Mouse (Mus musculus): ENCODE data around the gene Aggf1. TPM values are rescaled to one million over a fixed set of nuclear protein-coding genes. Genes with fewer than 3 reads are reported as not detected.

The Aggf1 gene
- total and polyA plus RNA-seq, 2 experiments from 2014 or later = 25.5 to 28.7 TPM

DNA sequence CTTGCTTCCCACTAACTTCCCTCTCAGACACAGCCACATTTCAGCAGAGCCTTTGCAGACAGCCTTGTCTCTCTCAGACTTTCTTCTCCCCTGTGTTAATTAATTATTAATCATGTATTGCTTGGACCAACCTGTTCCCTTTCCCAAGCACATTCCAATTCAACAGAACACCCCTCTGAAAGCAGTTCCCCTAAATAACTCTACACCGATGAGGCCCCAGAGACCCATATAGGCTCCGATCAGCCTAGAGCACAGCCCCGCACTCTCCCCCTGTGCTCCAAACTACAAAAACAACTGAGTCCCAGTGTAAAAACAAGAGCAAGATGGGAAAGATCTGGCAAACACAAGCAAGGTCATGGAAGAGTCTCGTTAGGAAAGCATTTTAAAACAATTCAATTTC, 68.6 kb downstream of the Aggf1 start:
- Histone ChIP-seq H3K9me3 (ENCODE audit: low read length) (no peaks in the 10 kb centered on the region), H3K9ac (replicated peaks; ENCODE audit: low read length, poor library complexity, severe bottlenecking) (no peak overlapping the region), H3K4me1 (ENCODE audit: insufficient read depth, low read length) (no peaks in the 10 kb centered on the region), H3K4me3 (ENCODE audit: low read depth, low read length) (no peak overlapping the region), H3K27me3 (ENCODE audit: insufficient read depth, low read length) (no peaks in the 10 kb centered on the region), H3K27ac (ENCODE audit: low read depth, low read length) (no peak overlapping the region; the same call in 1 of the 2 replicates), H3K36me3 (ENCODE audit: insufficient read depth, low read length) (no peaks in the 10 kb centered on the region), H3K4me2 (ENCODE audit: low read depth, low read length, poor library complexity, severe bottlenecking) (no peak overlapping the region)
- DNase-seq (ENCODE audit: low spot score) (no peak), ATAC-seq (ENCODE audit: low FRiP score) (no peak)
- TF ChIP-seq CTCF (IDR thresholded peaks at IDR 0.05) = no peak
- 79% methylated on average over 4 of the region's 4 CpGs for WGBS

Other genes starting within 250 kb of the Aggf1 start
- gene Pde8b, start 125.0 kb downstream of the Aggf1 start, total RNA-seq (2014; rRNA removed) = 23.6 and 28.7 TPM in 2 replicates
- gene Pde8b, start 125.0 kb downstream of the Aggf1 start, polyA plus RNA-seq (2015; fragmentation: Nextera tagmentation; extraction: Ambion mirVana) = 6.4 and 7.1 TPM in 2 replicates
- 17.7 and 23.8 TPM in 2 replicates for gene Zbed3, start 51.7 kb downstream of the Aggf1 start, total RNA-seq (2014; rRNA removed)
- 26.6 and 31.5 TPM in 2 replicates for gene Zbed3, start 51.7 kb downstream of the Aggf1 start, polyA plus RNA-seq (2015; fragmentation: Nextera tagmentation; extraction: Ambion mirVana)
- gene Crhbp, start 69.6 kb upstream of the Aggf1 start, total RNA-seq (2014; rRNA removed) = 3.7 and 7.7 TPM in 2 replicates
- 5.2 and 6.7 TPM in 2 replicates for gene Crhbp, start 69.6 kb upstream of the Aggf1 start, polyA plus RNA-seq (2015; fragmentation: Nextera tagmentation; extraction: Ambion mirVana)
- not detected in 2 replicates for gene S100z, start 103.4 kb upstream of the Aggf1 start, total RNA-seq (2014; rRNA removed)
- gene S100z, start 103.4 kb upstream of the Aggf1 start, polyA plus RNA-seq (2015; fragmentation: Nextera tagmentation; extraction: Ambion mirVana) = not detected in 2 replicates
- 0.16 and 0.19 TPM in 2 replicates for gene F2rl1, start 149.9 kb upstream of the Aggf1 start, total RNA-seq (2014; rRNA removed)
- 0.21 TPM in 1 of 2 replicates, not detected in the other for gene F2rl1, start 149.9 kb upstream of the Aggf1 start, polyA plus RNA-seq (2015; fragmentation: Nextera tagmentation; extraction: Ambion mirVana)
- gene F2r, start 243.1 kb upstream of the Aggf1 start, total RNA-seq (2014; rRNA removed) = 36.3 and 48.3 TPM in 2 replicates
- 27.3 and 28.8 TPM in 2 replicates for gene F2r, start 243.1 kb upstream of the Aggf1 start, polyA plus RNA-seq (2015; fragmentation: Nextera tagmentation; extraction: Ambion mirVana)

All from midbrain, postnatal 0 days (tissue).